Mouse (Mus musculus) embryonic facial prominence, embryonic 14.5 days (tissue): ENCODE measurements around the gene Nfatc2. TPM values are rescaled to one million over a fixed set of nuclear protein-coding genes. Genes with fewer than 3 reads are reported as not detected.

Experiments used
- ATAC-seq: fragments of 200-750 bp; cut with Nextera tagmentation; 2 replicates; pipeline ENCODE4 v1.8.0; 2017; ENCODE audit warnings: low read depth, moderate number of reproducible peaks, moderate TSS enrichment
- DNase-seq: peaks from one replicate; pipeline ENCODE4 v3.0.0-alpha.2; 2015; ENCODE audit warnings: low spot score
- H3K27ac ChIP-seq: fragments of 300-500 bp; sonication (generic); replicated peaks from 2 replicates; pipeline ENCODE4 v1.5.1; 2014; ENCODE audit warnings: low read depth, mild to moderate bottlenecking, low read length, moderate library complexity
- H3K27me3 ChIP-seq: fragments of 300-500 bp; sonication (generic); replicated peaks from 2 replicates; pipeline ENCODE4 v1.6.1; 2014; ENCODE audit warnings: low read length; ENCODE audit not compliant: control insufficient read depth, insufficient read depth
- H3K36me3 ChIP-seq: fragments of 300-500 bp; sonication (generic); 2 replicates; pipeline ENCODE4 v1.6.1; 2014; ENCODE audit warnings: low read length, mixed read lengths; ENCODE audit not compliant: control insufficient read depth, insufficient read depth
- H3K4me1 ChIP-seq: fragments of 300-500 bp; sonication (generic); 2 replicates; pipeline ENCODE4 v1.6.1; 2014; ENCODE audit warnings: antibody characterized with exemption, low read length; ENCODE audit not compliant: control insufficient read depth, insufficient read depth
- H3K4me2 ChIP-seq: fragments of 300-500 bp; sonication (generic); 2 replicates; pipeline ENCODE4 v1.6.1; 2014; ENCODE audit warnings: low read depth, mild to moderate bottlenecking, low read length, moderate library complexity, mixed read lengths
- H3K4me3 ChIP-seq: fragments of 300-500 bp; sonication (generic); 2 replicates; pipeline ENCODE4 v1.5.1; 2014; ENCODE audit warnings: low read depth, mild to moderate bottlenecking, low read length
- H3K9ac ChIP-seq: fragments of 300-500 bp; sonication (generic); 2 replicates; pipeline ENCODE4 v1.6.1; 2014; ENCODE audit warnings: low read depth, mild to moderate bottlenecking, low read length, moderate library complexity, mixed read lengths
- H3K9me3 ChIP-seq: fragments of 300-500 bp; sonication (generic); 2 replicates; pipeline ENCODE4 v1.6.1; 2016; ENCODE audit warnings: low read length; ENCODE audit not compliant: control insufficient read depth
- WGBS: fragments of 180-500 bp; shearing (Covaris S2); extraction: QIAGEN DNeasy Blood & Tissue Kit; methylation state at CpG from one replicate; pipeline ENCODE4 v1.1.7; 2014; 5-methylcytosine and 5-hydroxymethylcytosine counted together
- polyA plus RNA-seq: library from polyadenylated mRNA; unstranded; fragments of >200 nt; fragmentation: Nextera tagmentation; extraction: Ambion mirVana; gene quantifications from 2 replicates; pipeline ENCODE4 v1.2.1, GENCODE M21; 2014

Gene Nfatc2
- polyA plus RNA-seq, 1 experiment from 2014 or later = 5.8 TPM

DNA sequence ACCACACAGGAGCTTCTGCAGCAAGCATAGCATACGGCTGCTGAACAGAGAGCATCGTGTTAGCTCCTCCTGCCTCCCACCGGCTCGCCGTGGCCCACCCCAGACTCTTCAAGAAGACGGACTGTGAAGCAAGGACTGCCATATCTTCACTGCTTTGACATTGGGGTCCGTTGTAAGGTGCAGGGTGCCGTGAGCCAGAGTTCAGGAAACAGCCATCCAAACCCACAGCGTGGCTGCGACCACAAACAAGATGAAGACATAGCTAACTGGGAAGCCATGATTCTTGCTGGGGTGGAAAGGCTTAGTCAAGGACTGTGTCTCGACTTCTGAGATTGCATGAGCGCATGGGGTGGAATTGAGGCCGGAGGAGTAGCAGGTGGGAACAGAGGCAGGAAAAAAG, 111.5 kb downstream of the Nfatc2 start:
- Histone ChIP-seq H3K4me2 (no peak overlapping the region), H3K27me3 (no peaks in the 10 kb centered on the region), H3K4me1 (no peaks in the 10 kb centered on the region), H3K9ac (no peak overlapping the region), H3K4me3 (no peak overlapping the region), H3K9me3 (no peaks in the 10 kb centered on the region), H3K27ac (no peak overlapping the region), H3K36me3 (no peaks in the 10 kb centered on the region)
- ATAC-seq (no peak), DNase-seq (no peak)
- WGBS = 87% methylated on average over 13 of the region's 13 CpGs

DNA sequence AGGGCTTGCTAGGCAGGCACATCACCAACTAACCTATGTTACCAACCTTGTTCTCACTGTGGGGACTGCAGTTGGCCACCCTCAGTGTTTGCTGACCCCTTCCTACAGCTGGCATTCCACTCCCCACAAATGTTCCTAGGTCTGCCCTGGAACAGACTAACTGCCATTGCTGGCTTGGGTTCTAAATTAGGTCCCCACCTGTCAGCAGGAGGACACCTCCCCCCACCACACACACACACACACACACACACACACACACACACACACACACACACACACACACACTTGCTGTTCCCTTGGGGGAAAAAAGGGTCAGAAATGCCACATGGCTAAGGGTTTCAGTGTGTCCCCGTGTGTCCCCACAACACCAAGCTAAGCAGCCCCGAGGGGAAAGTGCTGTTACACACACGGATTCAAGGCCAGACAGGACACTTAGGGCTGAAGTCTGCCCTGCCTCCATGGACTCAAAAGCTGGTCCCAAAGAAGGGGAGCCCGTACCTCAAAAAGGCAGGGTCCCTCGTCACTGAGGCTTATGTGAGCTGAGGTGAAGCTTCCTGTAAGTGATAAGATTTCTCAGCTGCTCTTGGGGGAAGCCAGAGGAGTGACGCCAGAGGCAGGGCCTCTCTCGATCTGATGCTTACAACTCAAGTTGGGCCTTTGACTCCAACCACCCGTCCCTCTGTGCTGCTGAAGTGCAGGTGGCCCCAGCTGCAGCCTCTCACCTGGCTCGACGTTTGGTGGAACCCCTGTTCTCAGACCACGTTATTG, 113.1 kb downstream of the Nfatc2 start:
- 70% methylated on average over 11 of the region's 11 CpGs for WGBS
- no peak for ATAC-seq
- H3K27ac ChIP-seq = no peak overlapping the region
- DNase-seq = no peak
- no peaks in the 10 kb centered on the region for H3K27me3 ChIP-seq
- no peaks in the 10 kb centered on the region for H3K36me3 ChIP-seq
- no peak overlapping the region for H3K9ac ChIP-seq
- H3K4me3 ChIP-seq = no peak overlapping the region
- no peaks in the 10 kb centered on the region for H3K9me3 ChIP-seq
- no peak overlapping the region for H3K4me2 ChIP-seq
- no peaks in the 10 kb centered on the region for H3K4me1 ChIP-seq

DNA sequence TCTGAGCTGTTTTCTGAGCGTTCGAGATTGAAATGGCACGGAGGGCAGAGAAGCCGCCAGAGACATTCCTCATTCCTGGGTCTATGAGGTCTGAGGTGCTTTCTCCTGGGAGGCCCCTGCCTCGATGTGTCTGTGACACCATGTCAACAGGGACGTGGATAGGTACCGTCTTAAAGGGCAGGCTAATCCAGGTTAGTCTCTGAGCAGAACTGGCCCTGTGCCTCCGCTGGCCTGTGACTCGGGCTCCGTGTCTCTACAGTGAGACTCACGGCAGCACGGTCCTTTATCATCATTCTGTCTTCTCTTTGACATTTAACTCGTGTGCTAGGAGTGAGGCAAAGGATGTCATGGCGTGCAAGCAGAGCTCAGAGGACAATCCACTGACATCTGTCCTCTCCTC, 120.3 kb downstream of the Nfatc2 start:
- H3K9ac ChIP-seq = no peak overlapping the region

GRCm38 (mm10) chr2:168480692-168481091, 120.8 kb downstream of the Nfatc2 start:
- no peak overlapping the region for H3K9ac ChIP-seq
- H3K27me3 ChIP-seq = no peaks in the 10 kb centered on the region
- no peaks in the 10 kb centered on the region for H3K9me3 ChIP-seq
- peaks cover 4% of the 10 kb centered on the region; the same call in 1 of the 2 replicates for H3K4me1 ChIP-seq
- DNase-seq (peak; percentile 69), ATAC-seq (peak; percentile 64)
- no peak overlapping the region for H3K27ac ChIP-seq
- no peak overlapping the region for H3K4me2 ChIP-seq
- no peak overlapping the region for H3K4me3 ChIP-seq
- 39% methylated on average over 6 of the region's 6 CpGs for WGBS
- H3K36me3 ChIP-seq = no peaks in the 10 kb centered on the region

More for the DNA sequence above, 120.3 kb downstream of the Nfatc2 start:
- Histone ChIP-seq H3K27me3 (no peaks in the 10 kb centered on the region), H3K36me3 (no peaks in the 10 kb centered on the region), H3K4me2 (no peak overlapping the region), H3K4me1 (peaks cover 4% of the 10 kb centered on the region; the same call in 1 of the 2 replicates), H3K4me3 (no peak overlapping the region), H3K27ac (no peak overlapping the region), H3K9me3 (no peaks in the 10 kb centered on the region)
- WGBS = 89% methylated on average over 14 of the region's 14 CpGs
- ATAC-seq = no peak
- DNase-seq = no peak

DNA sequence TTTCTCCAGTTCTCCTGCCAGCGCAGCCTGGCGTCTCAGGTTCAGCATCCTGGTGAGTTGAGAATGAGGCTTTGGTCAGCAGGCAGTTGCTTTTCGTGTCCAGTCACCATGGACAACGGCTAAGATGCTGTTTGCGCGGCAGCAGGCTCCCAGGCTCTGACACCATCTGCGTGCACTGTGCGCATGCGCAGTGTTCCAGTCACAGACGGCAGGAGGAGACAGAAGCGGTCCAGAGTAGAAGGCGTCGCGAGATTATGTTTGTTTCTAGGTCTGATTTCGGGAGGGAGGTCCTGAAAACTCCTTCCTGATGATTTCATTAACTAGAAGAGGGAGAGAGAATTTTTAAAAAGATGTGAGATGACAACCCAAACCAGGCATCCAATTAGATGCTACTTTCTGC, 121.5 kb downstream of the Nfatc2 start:
- ATAC-seq (no peak), DNase-seq (no peak)
- H3K27ac ChIP-seq = no peak overlapping the region
- H3K9me3 ChIP-seq = no peaks in the 10 kb centered on the region
- no peak overlapping the region for H3K9ac ChIP-seq
- peaks cover 4% of the 10 kb centered on the region; the same call in 1 of the 2 replicates for H3K4me1 ChIP-seq
- no peaks in the 10 kb centered on the region for H3K27me3 ChIP-seq
- no peak overlapping the region for H3K4me3 ChIP-seq
- H3K4me2 ChIP-seq = no peak overlapping the region
- WGBS = 84% methylated on average over 15 of the region's 15 CpGs
- H3K36me3 ChIP-seq = no peaks in the 10 kb centered on the region

DNA sequence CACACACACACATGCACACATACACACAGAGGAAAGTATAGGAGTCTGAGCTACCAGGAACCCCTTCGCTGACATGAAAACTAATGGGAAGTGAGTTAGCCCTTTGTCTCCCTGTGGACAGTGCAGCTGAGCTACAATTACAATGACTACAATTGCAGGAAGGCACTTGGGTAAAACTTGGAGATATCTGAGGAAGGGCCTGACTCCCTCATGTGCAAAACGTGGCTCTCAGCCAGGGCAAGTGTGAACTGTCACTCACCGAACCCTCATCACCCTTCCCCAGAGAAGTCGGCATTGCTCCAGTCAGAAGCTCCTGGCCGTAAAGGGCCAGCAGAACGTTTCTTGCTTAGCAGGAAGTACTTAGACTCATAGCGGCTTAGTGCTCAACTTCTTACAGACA, 123.0 kb downstream of the Nfatc2 start:
- H3K27me3 ChIP-seq = no peaks in the 10 kb centered on the region
- no peaks in the 10 kb centered on the region for H3K36me3 ChIP-seq
- DNase-seq = peak; percentile 57
- peaks cover 11% of the 10 kb centered on the region for H3K4me1 ChIP-seq
- H3K9ac ChIP-seq = 0 out of 2 replicates have a peak overlapping the region, but pooled peaks have one; percentile 14
- 46% methylated on average over 7 of the region's 7 CpGs for WGBS
- no peak for ATAC-seq
- H3K4me2 ChIP-seq = no peak overlapping the region
- H3K9me3 ChIP-seq = no peaks in the 10 kb centered on the region
- no peak overlapping the region for H3K4me3 ChIP-seq
- 0 out of 2 replicates have a peak overlapping the region, but pooled peaks have one; percentile 48 for H3K27ac ChIP-seq

DNA sequence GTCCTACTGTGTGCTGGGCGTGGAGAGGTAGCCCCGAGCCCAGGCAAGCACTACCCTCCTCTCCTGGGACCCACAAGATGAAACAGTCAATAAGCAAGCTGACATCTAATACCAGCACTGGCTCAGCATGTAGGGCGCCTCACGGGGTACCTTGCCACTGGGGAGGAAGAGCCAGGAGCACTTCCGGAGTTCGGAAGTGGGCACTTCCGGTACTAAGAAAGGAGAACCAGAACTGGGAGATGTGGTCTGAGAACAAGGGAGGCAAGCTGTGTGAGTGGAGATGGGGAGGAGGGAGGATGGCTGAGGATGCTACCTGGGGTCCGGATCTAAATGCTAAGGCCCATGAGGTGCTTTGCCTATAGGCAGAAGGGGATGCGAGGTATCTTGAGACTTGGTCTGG, 128.0 kb downstream of the Nfatc2 start:
- no peaks in the 10 kb centered on the region for H3K36me3 ChIP-seq
- no peak overlapping the region for H3K27ac ChIP-seq
- ATAC-seq (no peak), DNase-seq (no peak)
- H3K4me1 ChIP-seq = peaks cover 12% of the 10 kb centered on the region
- H3K9ac ChIP-seq = peak overlapping the region; percentile 30; the same call in 1 of the 2 replicates
- no peaks in the 10 kb centered on the region for H3K27me3 ChIP-seq
- no peak overlapping the region for H3K4me2 ChIP-seq
- WGBS = 53% methylated on average over 9 of the region's 9 CpGs
- H3K9me3 ChIP-seq = no peaks in the 10 kb centered on the region
- H3K4me3 ChIP-seq = no peak overlapping the region

- Histone ChIP-seq H3K27ac (no peak overlapping the region), H3K4me3 (peak overlapping the region; percentile 23), H3K9ac (peak overlapping the region; percentile 37; the same call in 1 of the 2 replicates), H3K4me1 (peaks cover 12% of the 10 kb centered on the region), H3K27me3 (no peaks in the 10 kb centered on the region), H3K4me2 (peak overlapping the region; percentile 53), H3K9me3 (no peaks in the 10 kb centered on the region), H3K36me3 (no peaks in the 10 kb centered on the region)
- WGBS = 9% methylated on average over 12 of the region's 16 CpGs
- ATAC-seq (peak; percentile 66), DNase-seq (peak; percentile 85)
Measured at GRCm38 (mm10) chr2:168472899-168473298, 128.6 kb downstream of the Nfatc2 start.

GRCm38 (mm10) chr2:168469032-168469431, 132.4 kb downstream of the Nfatc2 start:
- ATAC-seq = peak; percentile 31; the same call in 1 of the 2 replicates
- peaks cover 22% of the 10 kb centered on the region for H3K4me1 ChIP-seq
- no peaks in the 10 kb centered on the region for H3K36me3 ChIP-seq
- H3K9ac ChIP-seq = no peak overlapping the region
- peak; percentile 83 for DNase-seq
- whole genome bisulfite sequencing = 14% methylated on average over 4 of the region's 4 CpGs
- H3K27me3 ChIP-seq = no peaks in the 10 kb centered on the region
- no peak overlapping the region for H3K27ac ChIP-seq
- H3K4me3 ChIP-seq = no peak overlapping the region
- no peaks in the 10 kb centered on the region for H3K9me3 ChIP-seq
- no peak overlapping the region for H3K4me2 ChIP-seq
